Mouse (Mus musculus) heart, embryonic 15.5 days (tissue): ENCODE data around the gene Slc44a3. TPM values are rescaled to one million over a fixed set of nuclear protein-coding genes. Genes with fewer than 3 reads are reported as not detected.
A peak's percentile ranks its signal among the peaks of the same experiment; 100 is the strongest.

ENCODE experiments used
- ATAC-seq: fragments of 200-750 bp; cut with Nextera tagmentation; replicated peaks from 2 replicates; pipeline ENCODE4 v1.8.0; 2017; ENCODE audit warnings: low read depth, moderate TSS enrichment; ENCODE audit not compliant: insufficient number of reproducible peaks, insufficient read depth, low FRiP score
- H3K27ac ChIP-seq: fragments of 300-500 bp; sonication (generic); 2 replicates; pipeline ENCODE4 v1.5.1; 2015; ENCODE audit warnings: mild to moderate bottlenecking, inconsistent platforms
- H3K27me3 ChIP-seq: fragments of 300-500 bp; sonication (generic); 2 replicates; pipeline ENCODE4 v1.6.1; 2015; ENCODE audit warnings: inconsistent platforms
- H3K36me3 ChIP-seq: fragments of 300-500 bp; sonication (generic); 2 replicates; pipeline ENCODE4 v1.6.1; 2015; ENCODE audit warnings: mild to moderate bottlenecking, inconsistent platforms
- H3K4me1 ChIP-seq: fragments of 300-500 bp; sonication (generic); replicated peaks from 2 replicates; pipeline ENCODE4 v1.6.1; 2015; ENCODE audit warnings: inconsistent platforms
- H3K4me2 ChIP-seq: fragments of 300-500 bp; sonication (generic); 2 replicates; pipeline ENCODE4 v1.6.1; 2015; ENCODE audit warnings: inconsistent platforms, mild to moderate bottlenecking, moderate library complexity
- H3K4me3 ChIP-seq: fragments of 300-500 bp; sonication (generic); 2 replicates; pipeline ENCODE4 v1.5.1; 2015; ENCODE audit warnings: mild to moderate bottlenecking, inconsistent platforms
- H3K9ac ChIP-seq: fragments of 300-500 bp; sonication (generic); 2 replicates; pipeline ENCODE4 v1.6.1; 2015; ENCODE audit warnings: mild to moderate bottlenecking, inconsistent platforms
- H3K9me3 ChIP-seq: fragments of 300-500 bp; sonication (generic); replicated peaks from 2 replicates; pipeline ENCODE4 v1.6.1; 2016; ENCODE audit warnings: inconsistent platforms
- WGBS: fragments of 180-500 bp; shearing (Covaris S2); methylation state at CpG from one replicate; pipeline ENCODE4 v1.1.7; 2015; ENCODE audit warnings: mixed read lengths; 5-methylcytosine and 5-hydroxymethylcytosine counted together
- polyA plus RNA-seq: library from polyadenylated mRNA; unstranded; fragments of >200 nt; fragmentation: Nextera tagmentation; extraction: Ambion mirVana; gene quantifications from 2 replicates; pipeline ENCODE4 v1.2.1, GENCODE M21; 2015

Slc44a3 gene
- polyA plus RNA-seq, 1 experiment from 2014 or later = 0.94 TPM

DNA sequence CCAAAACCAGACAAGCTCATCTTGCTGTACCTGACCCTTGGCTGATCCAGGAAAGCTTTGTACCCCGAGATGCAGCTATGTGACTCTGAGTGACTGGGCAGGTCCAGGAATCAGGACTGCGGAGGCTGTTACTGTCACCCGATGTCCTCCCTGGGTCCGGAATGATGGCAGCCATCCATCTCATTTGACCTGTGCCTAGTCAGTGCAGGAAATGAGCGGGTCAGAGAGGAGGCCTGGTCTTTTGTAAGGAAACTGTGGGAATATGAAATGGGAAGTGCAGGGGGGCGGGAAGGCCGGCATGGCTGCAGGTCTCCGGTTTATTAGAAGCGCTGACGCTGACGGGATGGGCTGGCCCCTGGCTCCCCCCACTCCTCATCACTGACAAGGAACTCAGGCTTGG is 60.5 kb downstream of the Slc44a3 start:
- no peaks in the 10 kb centered on the region for H3K9me3 ChIP-seq
- no peak overlapping the region for H3K27ac ChIP-seq
- no peaks in the 10 kb centered on the region for H3K27me3 ChIP-seq
- H3K4me1 ChIP-seq = peaks cover 13% of the 10 kb centered on the region
- no peaks in the 10 kb centered on the region for H3K36me3 ChIP-seq
- H3K4me2 ChIP-seq = no peak overlapping the region
- H3K9ac ChIP-seq = no peak overlapping the region
- H3K4me3 ChIP-seq = no peak overlapping the region
- ATAC-seq = no peak
- 68% methylated on average over 11 of the region's 11 CpGs for WGBS

GRCm38 (mm10) chr3:121469185-121469975 is 62.8 kb downstream of the Slc44a3 start:
- Histone ChIP-seq H3K27ac (peak overlapping the region; percentile 49; the same call in 1 of the 2 replicates), H3K9ac (no peak overlapping the region), H3K4me3 (no peak overlapping the region), H3K4me1 (peaks cover 13% of the 10 kb centered on the region), H3K9me3 (no peaks in the 10 kb centered on the region), H3K27me3 (no peaks in the 10 kb centered on the region), H3K36me3 (no peaks in the 10 kb centered on the region), H3K4me2 (peak overlapping the region; percentile 29)
- 0 out of 2 replicates have a peak, but pooled peaks have one; percentile 24 for ATAC-seq
- WGBS = 9% methylated on average over 13 of the region's 13 CpGs

DNA sequence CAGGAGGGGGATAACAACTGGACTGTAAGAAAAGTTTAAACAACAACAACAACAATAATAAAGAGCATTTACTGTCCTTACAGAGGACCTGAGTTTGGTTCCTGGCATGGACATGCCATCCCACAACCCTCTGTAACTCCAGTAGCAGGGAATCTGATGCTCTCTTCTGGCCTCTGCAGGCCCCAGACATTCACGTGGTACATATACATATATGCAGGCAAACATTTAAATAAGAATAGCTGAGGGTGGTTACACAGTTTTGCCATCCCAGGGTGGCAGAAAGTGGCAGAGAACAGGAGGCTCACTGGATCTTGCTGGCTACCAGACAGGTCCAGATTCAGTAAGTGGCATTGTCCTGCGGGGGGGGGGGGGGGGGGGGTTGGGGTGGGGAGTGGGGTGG is 64.1 kb downstream of the Slc44a3 start:
- no peak overlapping the region for H3K4me3 ChIP-seq
- no peaks in the 10 kb centered on the region for H3K27me3 ChIP-seq
- H3K27ac ChIP-seq = no peak overlapping the region
- WGBS = 47% methylated on average over 1 of the region's 2 CpGs
- no peak for ATAC-seq
- H3K4me2 ChIP-seq = no peak overlapping the region
- H3K9ac ChIP-seq = no peak overlapping the region
- H3K9me3 ChIP-seq = no peaks in the 10 kb centered on the region
- H3K36me3 ChIP-seq = no peaks in the 10 kb centered on the region
- peaks cover 13% of the 10 kb centered on the region for H3K4me1 ChIP-seq

- Histone ChIP-seq H3K4me3 (no peak overlapping the region), H3K27ac (no peak overlapping the region), H3K9me3 (no peaks in the 10 kb centered on the region), H3K4me1 (peaks cover 13% of the 10 kb centered on the region), H3K36me3 (no peaks in the 10 kb centered on the region), H3K4me2 (no peak overlapping the region), H3K27me3 (no peaks in the 10 kb centered on the region), H3K9ac (no peak overlapping the region)
- no peak for ATAC-seq
- WGBS = 73% methylated on average over 10 of the region's 10 CpGs
Observed at GRCm38 (mm10) chr3:121467094-121467552, 65.1 kb downstream of the Slc44a3 start.

GRCm38 (mm10) chr3:121465795-121466194 is 66.4 kb downstream of the Slc44a3 start:
- WGBS = 72% methylated on average over 10 of the region's 10 CpGs

GRCm38 (mm10) chr3:121464733-121465305 is 67.4 kb downstream of the Slc44a3 start:
- ATAC-seq = no peak
- Histone ChIP-seq H3K36me3 (no peaks in the 10 kb centered on the region), H3K27me3 (no peaks in the 10 kb centered on the region), H3K4me1 (peaks cover 8% of the 10 kb centered on the region), H3K27ac (no peak overlapping the region), H3K4me3 (no peak overlapping the region), H3K9ac (no peak overlapping the region), H3K4me2 (no peak overlapping the region), H3K9me3 (no peaks in the 10 kb centered on the region)
- WGBS = 71% methylated on average over 7 of the region's 7 CpGs

More at GRCm38 (mm10) chr3:121465795-121466194, 66.4 kb downstream of the Slc44a3 start:
- no peaks in the 10 kb centered on the region for H3K27me3 ChIP-seq
- peaks cover 9% of the 10 kb centered on the region for H3K4me1 ChIP-seq
- ATAC-seq = no peak
- H3K27ac ChIP-seq = no peak overlapping the region
- no peak overlapping the region for H3K4me3 ChIP-seq
- H3K4me2 ChIP-seq = no peak overlapping the region
- H3K36me3 ChIP-seq = no peaks in the 10 kb centered on the region
- no peaks in the 10 kb centered on the region for H3K9me3 ChIP-seq
- no peak overlapping the region for H3K9ac ChIP-seq

- ATAC-seq = no peak
- Histone ChIP-seq H3K9me3 (no peaks in the 10 kb centered on the region), H3K9ac (no peak overlapping the region), H3K4me1 (0 out of 2 replicates have a peak, but pooled peaks cover 5% of the 10 kb centered on the region), H3K4me2 (no peak overlapping the region), H3K27me3 (no peaks in the 10 kb centered on the region), H3K36me3 (peaks cover 8% of the 10 kb centered on the region; the same call in 1 of the 2 replicates), H3K4me3 (no peak overlapping the region), H3K27ac (no peak overlapping the region)
- WGBS = 80% methylated on average over 3 of the region's 3 CpGs
Observed at GRCm38 (mm10) chr3:121462782-121463181, 69.4 kb downstream of the Slc44a3 start.

GRCm38 (mm10) chr3:121461477-121461876 is 70.7 kb downstream of the Slc44a3 start:
- WGBS = 91% methylated on average over 13 of the region's 13 CpGs
- Histone ChIP-seq H3K27me3 (no peaks in the 10 kb centered on the region), H3K9me3 (no peaks in the 10 kb centered on the region)

GRCm38 (mm10) chr3:121460473-121461193 is 71.6 kb downstream of the Slc44a3 start:
- 71% methylated on average over 16 of the region's 16 CpGs for WGBS
- no peak overlapping the region for H3K9ac ChIP-seq
- no peak overlapping the region for H3K27ac ChIP-seq
- no peak overlapping the region for H3K4me2 ChIP-seq
- no peaks in the 10 kb centered on the region for H3K9me3 ChIP-seq
- no peaks in the 10 kb centered on the region for H3K27me3 ChIP-seq
- 0 out of 2 replicates have a peak, but pooled peaks cover 5% of the 10 kb centered on the region for H3K4me1 ChIP-seq
- peaks cover 30% of the 10 kb centered on the region for H3K36me3 ChIP-seq
- H3K4me3 ChIP-seq = no peak overlapping the region
- ATAC-seq = no peak

More at GRCm38 (mm10) chr3:121461477-121461876, 70.7 kb downstream of the Slc44a3 start:
- no peak for ATAC-seq
- Histone ChIP-seq H3K4me3 (no peak overlapping the region), H3K4me2 (no peak overlapping the region), H3K9ac (no peak overlapping the region), H3K36me3 (peaks cover 21% of the 10 kb centered on the region), H3K4me1 (0 out of 2 replicates have a peak, but pooled peaks cover 5% of the 10 kb centered on the region), H3K27ac (no peak overlapping the region)

DNA sequence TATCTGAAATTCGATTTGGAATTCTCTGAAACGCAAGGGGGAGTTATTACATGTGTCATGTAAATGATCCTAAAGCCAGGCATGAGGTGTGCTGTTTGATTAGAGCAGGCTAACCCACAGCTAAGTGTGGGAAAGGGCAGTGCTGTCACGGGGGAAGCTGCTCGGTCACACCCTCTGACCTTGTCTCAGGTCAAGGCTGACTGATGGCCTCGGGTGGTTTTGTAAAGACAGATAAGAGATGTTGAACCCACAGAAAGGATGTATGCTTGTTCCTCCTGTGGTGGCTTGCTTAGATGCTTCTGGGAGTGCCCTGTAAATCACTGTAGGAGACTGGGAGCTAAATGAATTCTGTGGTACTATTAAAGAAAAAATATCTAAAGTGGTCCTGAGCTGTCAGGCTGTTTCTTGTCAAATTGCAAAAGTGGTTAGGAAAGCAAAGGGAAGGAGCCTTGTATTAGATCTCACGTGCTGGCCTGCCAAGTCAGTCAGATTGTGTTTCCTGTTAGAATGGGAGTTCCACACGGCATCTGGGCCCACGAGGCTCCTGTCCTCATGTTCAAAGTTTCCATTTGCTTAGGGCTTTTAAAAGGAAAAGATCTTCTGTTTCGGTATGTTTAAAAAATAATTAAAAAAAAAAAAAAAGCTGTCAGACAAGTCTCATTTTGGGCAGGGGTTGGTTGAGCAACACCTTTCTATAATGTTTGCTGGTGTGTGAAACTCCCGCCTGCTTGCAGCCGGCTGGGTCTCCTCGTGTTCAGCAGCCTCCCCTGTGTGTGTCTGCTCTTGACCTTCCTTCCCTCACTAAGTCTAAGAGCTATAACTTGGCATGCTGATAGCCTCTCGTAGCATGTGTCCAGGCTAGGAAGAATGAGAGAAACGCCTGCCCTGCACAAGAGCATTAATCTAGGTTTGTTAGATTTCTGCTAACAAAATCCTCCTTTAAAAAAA is 73.4 kb downstream of the Slc44a3 start:
- Histone ChIP-seq H3K9ac (no peak overlapping the region), H3K4me1 (0 out of 2 replicates have a peak, but pooled peaks cover 5% of the 10 kb centered on the region), H3K27me3 (no peaks in the 10 kb centered on the region), H3K36me3 (peaks cover 48% of the 10 kb centered on the region), H3K27ac (no peak overlapping the region), H3K4me3 (no peak overlapping the region), H3K4me2 (no peak overlapping the region), H3K9me3 (no peaks in the 10 kb centered on the region)
- ATAC-seq = no peak; the same call in 1 of the 2 replicates
- 53% methylated on average over 14 of the region's 14 CpGs for WGBS
